Mouse (Mus musculus): ENCODE measurements around the gene Crygs.

- no peak for TF ChIP-seq CTCF (conservative IDR thresholded peaks at IDR 0.05 in 1 of 2, IDR thresholded peaks at IDR 0.05 in 1 of 2; ENCODE audit: low read depth in 2 of 2, low read length in 2 of 2)
- TF ChIP-seq EP300 (IDR thresholded peaks at IDR 0.05; ENCODE audit: low read length), result no peak
- TF ChIP-seq JUN (IDR thresholded peaks at IDR 0.05; ENCODE audit: insufficient read depth, low read depth, low read length), result no peak
- TF ChIP-seq TCF12 (IDR thresholded peaks at IDR 0.05; ENCODE audit: low read depth, low read length), result no peak
- TF ChIP-seq KAT2A (IDR thresholded peaks at IDR 0.05; ENCODE audit: insufficient replicate concordance, low read length), result no peak
- no peak for TF ChIP-seq HCFC1 (IDR thresholded peaks at IDR 0.05; ENCODE audit: low read depth, low read length)
- no peak for TF ChIP-seq RAD21 (IDR thresholded peaks at IDR 0.05; ENCODE audit: low read depth, low read length)
- TF ChIP-seq POLR2A (IDR thresholded peaks at IDR 0.05; ENCODE audit: low read depth, low read length), result no peak
- TF ChIP-seq MAFK (IDR thresholded peaks at IDR 0.05; ENCODE audit: insufficient replicate concordance, low read length), result no peak
- no peak for TF ChIP-seq MAZ (IDR thresholded peaks at IDR 0.05; ENCODE audit: low read depth, low read length)
- TF ChIP-seq GABPA (IDR thresholded peaks at IDR 0.05; ENCODE audit: insufficient replicate concordance, low read depth, low read length), result no peak
Observed at GRCm38 (mm10) chr16:22765531-22765930, 45.8 kb downstream of the Crygs start.

Measured in CH12.LX (cell line).